ENCODE assay signal across 7 mouse cellular contexts in the genomic region with DNA sequence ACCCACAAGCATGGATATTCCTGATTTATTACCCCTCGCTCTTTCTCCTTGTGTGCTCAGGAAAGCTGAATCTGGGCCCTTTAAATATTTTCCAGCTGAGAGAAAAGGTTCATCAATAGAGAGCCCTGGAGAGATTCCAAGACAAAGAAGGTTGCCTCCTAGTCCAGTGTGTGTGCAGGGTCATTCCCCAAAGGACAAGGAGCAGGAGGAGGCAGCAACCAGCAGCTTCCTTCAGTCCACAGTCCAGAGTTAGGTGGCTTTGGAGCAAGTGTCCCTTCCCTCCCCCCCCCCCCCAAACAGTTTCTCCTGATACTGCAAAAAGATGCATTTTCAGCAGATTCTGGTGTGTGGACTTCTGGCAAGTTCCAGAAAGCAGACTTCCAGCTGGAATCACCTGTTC.
"Had no signal": no experiment of that assay in that cellular context is flagged by ENCODE, and none has a peak within 500 bp of the region (broad histone marks: within the 10 kb centered on the region; RNA-seq: fewer than 3 reads in every experiment).

No protein-coding gene starts in this region.

- DNase-seq: liver, postnatal 0 days; right cerebral cortex, adult 18-20 months; right cerebral cortex, postnatal 14 days; right cerebral cortex, postnatal 4 days; thymus, adult 2 months; thymus, postnatal 14 days; thymus, postnatal 4 days had no signal
